Mouse (Mus musculus) megakaryocyte, adult 5-6 weeks (primary cell): ENCODE results near the gene Notch2. TPM values are rescaled to one million over a fixed set of nuclear protein-coding genes. Genes with fewer than 3 reads are reported as not detected.

ENCODE experiments used
- ATAC-seq: 2 replicates; pipeline ENCODE4 v1.8.0; 2016; ENCODE audit warnings: mild to moderate bottlenecking, inconsistent platforms; ENCODE audit not compliant: poor library complexity, severe bottlenecking
- total RNA-seq, 2 experiments: library from RNA; stranded (forward) in 1 of 2; stranded (reverse) in 1 of 2; fragments of 153-499, 151-499 nt in 1 of 2; fragments of 221-1000, 200-1000 nt in 1 of 2; gene quantifications; 2 replicates each; pipeline versions ENCODE4 v1.2.3 to v1.2.4; 2015 to 2017

Notch2 gene
- total RNA-seq, 2 experiments from 2014 or later, result 81.7 to 97.4 TPM

GRCm38 (mm10) chr3:98067852-98068491 is 54.6 kb downstream of the Notch2 start:
- peak; percentile 67 for ATAC-seq

- peak; percentile 71 for ATAC-seq
These were observed 55.8 kb downstream of the Notch2 start for GRCm38 (mm10) chr3:98069161-98069560.

GRCm38 (mm10) chr3:98069856-98070255 is 56.5 kb downstream of the Notch2 start:
- ATAC-seq, result no peak

GRCm38 (mm10) chr3:98072570-98072969 is 59.2 kb downstream of the Notch2 start:
- no peak for ATAC-seq

GRCm38 (mm10) chr3:98073545-98073944 is 60.2 kb downstream of the Notch2 start:
- no peak for ATAC-seq

- ATAC-seq, result no peak
These were observed 61.4 kb downstream of the Notch2 start for GRCm38 (mm10) chr3:98074622-98075231.

- ATAC-seq, result no peak
These were observed 64.5 kb downstream of the Notch2 start for GRCm38 (mm10) chr3:98077866-98078265.

GRCm38 (mm10) chr3:98078816-98079215 is 65.5 kb downstream of the Notch2 start:
- no peak for ATAC-seq

- ATAC-seq, result no peak
These were observed 66.4 kb downstream of the Notch2 start for GRCm38 (mm10) chr3:98079601-98080215.

- ATAC-seq, result no peak
These were observed 67.3 kb downstream of the Notch2 start for GRCm38 (mm10) chr3:98080630-98081029.

GRCm38 (mm10) chr3:98082188-98082587 is 68.9 kb downstream of the Notch2 start:
- ATAC-seq, result no peak

GRCm38 (mm10) chr3:98082972-98083371 is 69.6 kb downstream of the Notch2 start:
- peak; percentile 51 for ATAC-seq

GRCm38 (mm10) chr3:98084061-98084655 is 70.8 kb downstream of the Notch2 start:
- ATAC-seq, result peak; percentile 78

GRCm38 (mm10) chr3:98084870-98085269 is 71.5 kb downstream of the Notch2 start:
- no peak for ATAC-seq

GRCm38 (mm10) chr3:98085812-98086268 is 72.5 kb downstream of the Notch2 start:
- no peak for ATAC-seq

GRCm38 (mm10) chr3:98086441-98086840 is 73.1 kb downstream of the Notch2 start:
- ATAC-seq, result no peak

GRCm38 (mm10) chr3:98086860-98087259 is 73.5 kb downstream of the Notch2 start:
- no peak for ATAC-seq

GRCm38 (mm10) chr3:98087551-98087950 is 74.2 kb downstream of the Notch2 start:
- peak; percentile 25; the same call in 1 of the 2 replicates for ATAC-seq

- ATAC-seq, result no peak
These were observed 76.4 kb downstream of the Notch2 start for GRCm38 (mm10) chr3:98089702-98090101.

GRCm38 (mm10) chr3:98090129-98090528 is 76.8 kb downstream of the Notch2 start:
- no peak for ATAC-seq

GRCm38 (mm10) chr3:98092680-98093370 is 79.5 kb downstream of the Notch2 start:
- no peak for ATAC-seq
